Mouse (Mus musculus) MEL (cell line): Measurements from ENCODE around the gene Clip4. TPM values are rescaled to one million over a fixed set of nuclear protein-coding genes. Genes with fewer than 3 reads are reported as not detected.

Experiments
- DNase-seq: peaks from one replicate; pipeline ENCODE4 v3.0.0; 2011; ENCODE audit warnings: low read depth, low spot score
- H3K27ac ChIP-seq: 2 replicates; pipeline ENCODE4 v1.5.1; 2012; ENCODE audit warnings: low read depth, mild to moderate bottlenecking, control low read depth, low read length, moderate library complexity; ENCODE audit not compliant: control insufficient read depth
- H3K27me3 ChIP-seq, 2 experiments: fragments of 150-350 bp in 1 of 2; sonication (generic) in 1 of 2; 2 replicates each; pipeline ENCODE4 v1.6.1; 2012; ENCODE audit warnings: low read length in 2 of 2, mild to moderate bottlenecking in 2 of 2, improper control_type of control experiment in 1 of 2, moderate library complexity in 1 of 2; ENCODE audit not compliant: insufficient read depth in 2 of 2, control insufficient read depth in 1 of 2
- H3K36me3 ChIP-seq, 2 experiments: 2 replicates each; pipeline ENCODE4 v1.6.1; 2012 to 2014; ENCODE audit warnings: low read length in 2 of 2, improper control_type of control experiment in 1 of 2, inconsistent platforms in 1 of 2, mild to moderate bottlenecking in 1 of 2; ENCODE audit not compliant: insufficient read depth in 2 of 2, control insufficient read depth in 1 of 2
- H3K4me1 ChIP-seq, 2 experiments: fragments of 150-350 bp in 1 of 2; sonication (generic) in 1 of 2; 2 replicates each; pipeline ENCODE4 v1.6.1; 2012; ENCODE audit warnings: low read length in 2 of 2, improper control_type of control experiment in 1 of 2, mild to moderate bottlenecking in 1 of 2; ENCODE audit not compliant: insufficient read depth in 2 of 2, control insufficient read depth in 1 of 2
- H3K4me3 ChIP-seq, 2 experiments: fragments of 150-350 bp in 1 of 2; sonication (generic) in 1 of 2; 2 replicates each; pipeline ENCODE4 v1.5.1; 2012; ENCODE audit warnings: low read depth in 2 of 2, low read length in 2 of 2, mild to moderate bottlenecking in 2 of 2, moderate library complexity in 2 of 2, control low read depth in 1 of 2, improper control_type of control experiment in 1 of 2; ENCODE audit not compliant: control insufficient read depth in 1 of 2, insufficient read depth in 1 of 2
- H3K79me2 ChIP-seq: 2 replicates; pipeline ENCODE4 v1.6.1; 2012; ENCODE audit warnings: mild to moderate bottlenecking, low read length, moderate library complexity; ENCODE audit not compliant: control insufficient read depth, poor library complexity, insufficient read depth
- H3K9ac ChIP-seq: 2 replicates; pipeline ENCODE4 v1.6.1; 2012; ENCODE audit warnings: low read depth, mild to moderate bottlenecking, control low read depth, low read length, moderate library complexity; ENCODE audit not compliant: control insufficient read depth, poor library complexity, severe bottlenecking
- H3K9me3 ChIP-seq: fragments of 150-350 bp; sonication (generic); replicated peaks from 2 replicates; pipeline ENCODE4 v1.6.1; 2012; ENCODE audit warnings: mild to moderate bottlenecking, low read length, improper control_type of control experiment, moderate library complexity; ENCODE audit not compliant: insufficient read depth
- BHLHE40 ChIP-seq: IDR thresholded peaks from 2 replicates; pipeline ENCODE4 v1.6.1; 2012; ENCODE audit warnings: low read depth, mild to moderate bottlenecking, inconsistent platforms, low read length, improper control_type of control experiment, borderline replicate concordance
- CHD1 ChIP-seq: IDR thresholded peaks from 2 replicates; pipeline ENCODE4 v1.6.1; 2012; ENCODE audit warnings: low read depth, mild to moderate bottlenecking, inconsistent platforms, low read length, improper control_type of control experiment
- CHD2 ChIP-seq: IDR thresholded peaks from 2 replicates; pipeline ENCODE4 v1.6.1; 2011; ENCODE audit warnings: low read length, improper control_type of control experiment
- CTCF ChIP-seq, 3 experiments: IDR thresholded peaks in 2 of 3; conservative IDR thresholded peaks in 1 of 3; 2 replicates each; pipeline ENCODE4 v1.5.1; 2011 to 2012; ENCODE audit warnings: low read length in 3 of 3, low read depth in 2 of 3, mild to moderate bottlenecking in 2 of 3, improper control_type of control experiment in 1 of 3, inconsistent platforms in 1 of 3, mixed read lengths in 1 of 3, moderate library complexity in 1 of 3; ENCODE audit not compliant: control insufficient read depth in 1 of 3, insufficient read depth in 1 of 3, poor library complexity in 1 of 3, severe bottlenecking in 1 of 3
- E2F4 ChIP-seq: IDR thresholded peaks from 2 replicates; pipeline ENCODE4 v1.6.1; 2011; ENCODE audit warnings: low read depth, low read length, improper control_type of control experiment, borderline replicate concordance
- ELF1 ChIP-seq: IDR thresholded peaks from 2 replicates; pipeline ENCODE4 v1.6.1; 2014; ENCODE audit warnings: low read depth, mild to moderate bottlenecking, inconsistent platforms, low read length, improper control_type of control experiment, moderate library complexity
- EP300 ChIP-seq, 2 experiments: IDR thresholded peaks; 2 replicates each; pipeline ENCODE4 v1.6.1; 2011; ENCODE audit warnings: improper control_type of control experiment in 2 of 2, low read length in 2 of 2, low read depth in 1 of 2, mild to moderate bottlenecking in 1 of 2
- ETS1 ChIP-seq: IDR thresholded peaks from 2 replicates; pipeline ENCODE4 v1.6.1; 2012; ENCODE audit warnings: low read depth, mild to moderate bottlenecking, inconsistent platforms, low read length, improper control_type of control experiment, moderate library complexity
- HCFC1 ChIP-seq: IDR thresholded peaks from 2 replicates; pipeline ENCODE4 v1.6.1; 2012; ENCODE audit warnings: low read depth, mild to moderate bottlenecking, inconsistent platforms, low read length, improper control_type of control experiment, moderate library complexity
- JUND ChIP-seq: IDR thresholded peaks from 2 replicates; pipeline ENCODE4 v1.6.1; 2011; ENCODE audit warnings: low read depth, mild to moderate bottlenecking, improper control_type of control experiment, low read length
- KAT2A ChIP-seq: conservative IDR thresholded peaks from 2 replicates; pipeline ENCODE4 v1.6.1; 2012; ENCODE audit warnings: low read depth, low read length, improper control_type of control experiment, inconsistent platforms
- MAFK ChIP-seq: IDR thresholded peaks from 2 replicates; pipeline ENCODE4 v1.6.1; 2011; ENCODE audit warnings: low read depth, mild to moderate bottlenecking, low read length, improper control_type of control experiment, borderline replicate concordance
- MAX ChIP-seq: IDR thresholded peaks from 2 replicates; pipeline ENCODE4 v1.6.1; 2011; ENCODE audit warnings: low read length, improper control_type of control experiment
- MAZ ChIP-seq: IDR thresholded peaks from 2 replicates; pipeline ENCODE4 v1.6.1; 2012; ENCODE audit warnings: low read depth, mild to moderate bottlenecking, inconsistent platforms, low read length, improper control_type of control experiment
- MXI1 ChIP-seq: IDR thresholded peaks from 2 replicates; pipeline ENCODE4 v1.6.1; 2011; ENCODE audit warnings: mild to moderate bottlenecking, low read depth, low read length, improper control_type of control experiment
- MYB ChIP-seq: IDR thresholded peaks from 2 replicates; pipeline ENCODE4 v1.6.1; 2011; ENCODE audit warnings: mild to moderate bottlenecking, low read depth, low read length, improper control_type of control experiment
- NRF1 ChIP-seq: IDR thresholded peaks from 2 replicates; pipeline ENCODE4 v1.6.1; 2014; ENCODE audit warnings: low read depth, mild to moderate bottlenecking, inconsistent platforms, low read length, improper control_type of control experiment, moderate library complexity; ENCODE audit not compliant: poor library complexity, insufficient read depth, severe bottlenecking
- POLR2AphosphoS5 ChIP-seq: IDR thresholded peaks from 2 replicates; pipeline ENCODE4 v1.6.1; 2012; ENCODE audit warnings: low read depth, borderline replicate concordance, mild to moderate bottlenecking, inconsistent platforms, low read length, moderate library complexity, mixed read lengths
- RCOR1 ChIP-seq: IDR thresholded peaks from 2 replicates; pipeline ENCODE4 v1.6.1; 2012; ENCODE audit warnings: low read depth, mild to moderate bottlenecking, inconsistent platforms, low read length, improper control_type of control experiment
- SIN3A ChIP-seq: IDR thresholded peaks from 2 replicates; pipeline ENCODE4 v1.6.1; 2012; ENCODE audit warnings: low read length, improper control_type of control experiment, inconsistent platforms
- SMC3 ChIP-seq: IDR thresholded peaks from 2 replicates; pipeline ENCODE4 v1.6.1; 2011; ENCODE audit warnings: low read depth, low read length, improper control_type of control experiment
- TAL1 ChIP-seq: IDR thresholded peaks from 2 replicates; pipeline ENCODE4 v1.6.1; 2012; ENCODE audit warnings: mild to moderate bottlenecking, inconsistent platforms, low read length, moderate library complexity, mixed read lengths
- UBTF ChIP-seq: IDR thresholded peaks from 2 replicates; pipeline ENCODE4 v1.6.1; 2012; ENCODE audit warnings: low read depth, mild to moderate bottlenecking, inconsistent platforms, low read length, improper control_type of control experiment, moderate library complexity, borderline replicate concordance; ENCODE audit not compliant: insufficient read depth
- USF2 ChIP-seq, 2 experiments: IDR thresholded peaks; 2 replicates each; pipeline ENCODE4 v1.6.1; 2011 to 2012; ENCODE audit warnings: improper control_type of control experiment in 2 of 2, low read length in 2 of 2, borderline replicate concordance in 1 of 2, inconsistent platforms in 1 of 2, low read depth in 1 of 2, mild to moderate bottlenecking in 1 of 2; ENCODE audit not compliant: insufficient read depth in 1 of 2
- ZMIZ1 ChIP-seq: IDR thresholded peaks from 2 replicates; pipeline ENCODE4 v1.6.1; 2012; ENCODE audit warnings: low read depth, mild to moderate bottlenecking, inconsistent platforms, low read length, improper control_type of control experiment, moderate library complexity
- ZNF384 ChIP-seq: IDR thresholded peaks from 2 replicates; pipeline ENCODE4 v1.6.1; 2012; ENCODE audit warnings: low read depth, mild to moderate bottlenecking, inconsistent platforms, low read length, improper control_type of control experiment
- polyA plus RNA-seq, 2 experiments: library from polyadenylated mRNA; stranded (reverse) in 1 of 2; unstranded in 1 of 2; fragments of >175 nt in 1 of 2; fragments of >200 nt in 1 of 2; gene quantifications; 2 replicates each; pipeline versions ENCODE4 v1.2.1 to v1.2.4; 2012; ENCODE audit warnings: low replicate concordance in 2 of 2, low read depth in 1 of 2; ENCODE audit not compliant: insufficient read length in 2 of 2, insufficient read depth in 1 of 2, missing spikeins in 1 of 2
- total RNA-seq: library from RNA; depleted of rRNA; stranded (reverse); fragments of 300-350 nt; gene quantifications from 2 replicates; pipeline ENCODE4 v1.2.3, GENCODE M21; 2012

Gene Clip4
- total and polyA plus RNA-seq, 3 experiments, result not detected

- no peak overlapping the region for H3K4me3 ChIP-seq
- no peak overlapping the region for H3K27ac ChIP-seq
- TF ChIP-seq TAL1 (no peak), SIN3A (no peak), HCFC1 (no peak), ETS1 (no peak), UBTF (no peak), RCOR1 (no peak), MXI1 (no peak), SMC3 (no peak), MYB (no peak), JUND (no peak), EP300 (IDR thresholded peaks at IDR 0.05; ENCODE audit: low read depth in 1 of 2, low read length in 2 of 2) (no peak), CTCF (IDR thresholded peaks at IDR 0.05 in 2 of 3, conservative IDR thresholded peaks at IDR 0.05 in 1 of 3; ENCODE audit: control insufficient read depth in 1 of 3, insufficient read depth in 1 of 3, low read depth in 2 of 3, low read length in 3 of 3, poor library complexity in 1 of 3, severe bottlenecking in 1 of 3) (no peak), CHD1 (no peak), E2F4 (no peak), ZNF384 (no peak), CHD2 (no peak), USF2 (IDR thresholded peaks at IDR 0.05; ENCODE audit: borderline replicate concordance in 1 of 2, insufficient read depth in 1 of 2, low read depth in 1 of 2, low read length in 2 of 2) (no peak), MAX (no peak), NRF1 (no peak)
- TF ChIP-seq, all 39 proteins: peak for 0
- Histone ChIP-seq H3K79me2 (no peaks in the 10 kb centered on the region), H3K9me3 (no peaks in the 10 kb centered on the region), H3K9ac (no peak overlapping the region), H3K36me3 (no peaks in the 10 kb centered on the region), H3K27me3 (no peaks in the 10 kb centered on the region), H3K4me1 (no peaks in the 10 kb centered on the region)
- no peak for DNase-seq
Measured at GRCm38 (mm10) chr17:71874795-71875194, 106.5 kb downstream of the Clip4 start.

- H3K27ac ChIP-seq, result no peak overlapping the region
- TF ChIP-seq MAZ (no peak), MAFK (no peak), ETS1 (no peak), POLR2AphosphoS5 (no peak), CHD2 (no peak), SMC3 (no peak), HCFC1 (no peak), ELF1 (no peak), NRF1 (no peak), UBTF (no peak), CTCF (IDR thresholded peaks at IDR 0.05 in 2 of 3, conservative IDR thresholded peaks at IDR 0.05 in 1 of 3; ENCODE audit: control insufficient read depth in 1 of 3, insufficient read depth in 1 of 3, low read depth in 2 of 3, low read length in 3 of 3, poor library complexity in 1 of 3, severe bottlenecking in 1 of 3) (no peak), KAT2A (no peak), SIN3A (no peak), MAX (no peak), JUND (no peak), E2F4 (no peak), ZMIZ1 (no peak), BHLHE40 (no peak)
- H3K4me3 ChIP-seq, result no peak overlapping the region
- H3K9me3 ChIP-seq, result no peaks in the 10 kb centered on the region
- no peak overlapping the region for H3K9ac ChIP-seq
- no peaks in the 10 kb centered on the region for H3K4me1 ChIP-seq
- H3K27me3 ChIP-seq, result no peaks in the 10 kb centered on the region
- no peak for DNase-seq
- no peaks in the 10 kb centered on the region for H3K36me3 ChIP-seq
- H3K79me2 ChIP-seq, result no peaks in the 10 kb centered on the region
Measured at GRCm38 (mm10) chr17:71875492-71875891, 107.2 kb downstream of the Clip4 start.
